Mouse (Mus musculus): ENCODE results near the gene Chmp4b.

GRCm38 (mm10) chr2:154632203-154632780 lies 19.2 kb upstream of the Chmp4b start:
- peak; percentile 18; the same call in 1 of the 2 replicates for TF ChIP-seq GATA1 (IDR thresholded peaks at IDR 0.05; ENCODE audit: low read length)
- 0 out of 3 replicates have a peak, but pooled peaks have one; percentile 25 for TF ChIP-seq TAL1 (IDR thresholded peaks at IDR 0.05; ENCODE audit: low read length)
